In the genomic region with DNA sequence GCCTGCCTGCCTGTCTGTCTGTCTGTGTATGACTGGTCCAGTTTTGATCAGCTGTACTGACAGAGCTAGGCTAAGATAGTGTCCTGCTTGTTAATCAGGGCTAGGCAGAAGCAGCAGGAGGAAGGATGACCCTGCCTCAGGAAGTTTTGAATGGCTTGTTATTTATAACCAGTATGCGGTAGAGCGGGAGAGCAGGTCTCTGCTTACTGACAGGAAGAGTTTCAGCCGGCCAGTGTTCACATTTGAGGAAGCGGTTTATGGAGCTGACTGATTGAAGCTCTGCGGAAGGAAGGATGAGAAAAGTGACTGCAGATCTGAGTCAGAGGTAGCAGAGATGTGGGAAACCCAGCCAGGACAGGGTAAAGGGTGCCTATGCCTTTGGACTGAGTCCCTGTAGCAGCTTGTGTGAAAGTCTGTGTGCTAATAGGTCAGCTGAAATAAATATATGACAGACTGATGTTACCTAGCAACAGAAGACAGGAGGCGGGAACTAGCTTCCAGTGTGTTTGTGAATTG, we compare ENCODE assay signal across 9 mouse cellular contexts. TPM values are rescaled to one million over a fixed set of nuclear protein-coding genes. Genes with fewer than 3 reads are reported as not detected.
DNase-seq lines count a peak whose midpoint lies in the region; ATAC-seq and TF ChIP-seq lines count a peak whose summit lies in the region.
"Had no signal": no experiment of that assay in that cellular context is flagged by ENCODE, and none has a peak within 500 bp of the region (broad histone marks: within the 10 kb centered on the region; RNA-seq: fewer than 3 reads in every experiment).

No protein-coding gene starts in this region.

- H3K79me2 ChIP-seq in liver, adult 2 months (ENCODE audit: control insufficient read depth, insufficient read depth, low read length): no peaks in the 10 kb centered on the region

- no peak for TF ChIP-seq CTCF in liver, adult 2 months (IDR thresholded peaks at IDR 0.05; ENCODE audit: low read depth, low read length)
- TF ChIP-seq CTCF in midbrain, postnatal 0 days (IDR thresholded peaks at IDR 0.05): no peak

- H3K4me2 ChIP-seq in intestine, embryonic 16.5 days (ENCODE audit: low read depth, low read length): no peak overlapping the region
- peak overlapping the region; percentile 7; the same call in 1 of the 2 replicates for H3K4me2 ChIP-seq in midbrain, postnatal 0 days (ENCODE audit: low read depth, low read length, poor library complexity, severe bottlenecking)

- peaks cover 10% of the 10 kb centered on the region for H3K4me1 ChIP-seq in intestine, embryonic 16.5 days (ENCODE audit: control insufficient read depth, insufficient read depth, low read length)
- no peaks in the 10 kb centered on the region; the same call in 1 of the 2 replicates for H3K4me1 ChIP-seq in liver, adult 2 months (ENCODE audit: control insufficient read depth, insufficient read depth, low read length)
- H3K4me1 ChIP-seq in midbrain, postnatal 0 days (ENCODE audit: insufficient read depth, low read length): no peaks in the 10 kb centered on the region

- peak overlapping the region; percentile 20; the same call in 1 of the 2 replicates for H3K27ac ChIP-seq in intestine, embryonic 16.5 days (ENCODE audit: low read length)
- H3K27ac ChIP-seq in liver, adult 2 months (replicated peaks; ENCODE audit: insufficient read depth, low read depth, low read length): peak overlapping the region; percentile 51; the same call in 1 of the 2 replicates
- H3K27ac ChIP-seq in midbrain, postnatal 0 days (ENCODE audit: low read depth, low read length): no peak overlapping the region; the same call in 1 of the 2 replicates

- H3K36me3 ChIP-seq in intestine, embryonic 16.5 days (ENCODE audit: control insufficient read depth, insufficient read depth, low read length): no peaks in the 10 kb centered on the region
- no peaks in the 10 kb centered on the region for H3K36me3 ChIP-seq in liver, adult 2 months (ENCODE audit: control insufficient read depth, insufficient read depth, low read length)
- H3K36me3 ChIP-seq in midbrain, postnatal 0 days (ENCODE audit: insufficient read depth, low read length): no peaks in the 10 kb centered on the region

- no peak overlapping the region for H3K4me3 ChIP-seq in intestine, embryonic 16.5 days (ENCODE audit: low read length)
- no peak overlapping the region for H3K4me3 ChIP-seq in liver, adult 2 months (ENCODE audit: insufficient read depth, low read depth, low read length)
- no peak overlapping the region for H3K4me3 ChIP-seq in midbrain, postnatal 0 days (ENCODE audit: low read depth, low read length)
- H3K4me3 ChIP-seq: myocyte had no signal

- DNase-seq in adrenal gland, adult (ENCODE audit: inconsistent age in 2 of 2, low spot score in 1 of 2): peak; percentile 15 to 62
- DNase-seq in adrenal gland, postnatal 25 days: no peak
- peak; percentile 7 for DNase-seq in liver, adult 2 months (ENCODE audit: extremely low read depth, low read depth, low spot score)
- peak; percentile 53 for DNase-seq in midbrain, postnatal 0 days (ENCODE audit: low spot score)

- no peaks in the 10 kb centered on the region for H3K9me3 ChIP-seq in intestine, embryonic 16.5 days (ENCODE audit: control insufficient read depth, low read length)
- no peaks in the 10 kb centered on the region for H3K9me3 ChIP-seq in midbrain, postnatal 0 days (ENCODE audit: low read length)

- no peak for TF ChIP-seq POLR2A in liver, adult 2 months (IDR thresholded peaks at IDR 0.05; ENCODE audit: extremely low read depth, insufficient read depth, low read length)

- 0 out of 2 replicates have a peak overlapping the region, but pooled peaks have one; percentile 7 for H3K9ac ChIP-seq in intestine, embryonic 16.5 days (ENCODE audit: low read depth, low read length)
- no peak overlapping the region for H3K9ac ChIP-seq in liver, adult 2 months (ENCODE audit: low read depth, low read length)
- H3K9ac ChIP-seq in midbrain, postnatal 0 days (replicated peaks; ENCODE audit: low read length, poor library complexity, severe bottlenecking): no peak overlapping the region

- H3K27me3 ChIP-seq in intestine, embryonic 16.5 days (replicated peaks; ENCODE audit: control insufficient read depth, insufficient read depth, low read length): no peaks in the 10 kb centered on the region
- no peaks in the 10 kb centered on the region for H3K27me3 ChIP-seq in liver, adult 2 months (ENCODE audit: control insufficient read depth, insufficient read depth, low read length)
- no peaks in the 10 kb centered on the region for H3K27me3 ChIP-seq in midbrain, postnatal 0 days (ENCODE audit: insufficient read depth, low read length)

- peak; percentile 32 for ATAC-seq in activated CD4-positive, CD25-positive, alpha-beta regulatory T cell, adult 4 months
- ATAC-seq in granulocyte monocyte progenitor cell, adult 5-6 weeks (replicated peaks; ENCODE audit: poor library complexity, severe bottlenecking): peak; percentile 97
- ATAC-seq in intestine, embryonic 16.5 days: peak; percentile 89
- peak; percentile 71; the same call in 1 of the 2 replicates for ATAC-seq in midbrain, postnatal 0 days (ENCODE audit: low FRiP score)
- no peak for ATAC-seq in inflammation-experienced regulatory T-cells, adult 6 months

- WGBS in intestine, embryonic 16.5 days: 21% methylated on average over 6 of the region's 6 CpGs
- 70% methylated on average over 6 of the region's 6 CpGs for WGBS in liver, adult 2 months
- WGBS in midbrain, postnatal 0 days: 56% methylated on average over 6 of the region's 6 CpGs

RNA-seq across cellular contexts. Expression of a gene that starts 27.9 kb away (rescaled TPM):
- 1.4 and 1.5 TPM in 2 replicates for total RNA-seq in adrenal gland, postnatal 25 days (2021)
- 1 to 10 TPM; 1.4 TPM for polyA plus RNA-seq in activated CD4-positive, CD25-positive, alpha-beta regulatory T cell, adult 4 months (2017; shearing (Covaris generic))
- total RNA-seq in granulocyte monocyte progenitor cell, adult 5-6 weeks (2014; fragmentation: Nextera tagmentation): 0.94 and 4.1 TPM in 2 replicates
- 0.82 and 1.5 TPM in 2 replicates for total RNA-seq in granulocyte monocyte progenitor cell, adult 5-6 weeks (2017)
- 2.1 and 2.2 TPM in 2 replicates for polyA plus RNA-seq in intestine, embryonic 16.5 days (2015; fragmentation: Nextera tagmentation; extraction: Ambion mirVana)
- total RNA-seq in liver, adult 2 months (2014; rRNA removed): 0.47 and 0.55 TPM in 2 replicates
- polyA plus RNA-seq in liver, adult 2 months (2012; rRNA removed): 0.07 and 0.09 TPM in 2 replicates
- 0.85 and 1.7 TPM in 2 replicates for total RNA-seq in midbrain, postnatal 0 days (2014; rRNA removed)
- 0.63 and 0.88 TPM in 2 replicates for polyA plus RNA-seq in midbrain, postnatal 0 days (2015; fragmentation: Nextera tagmentation; extraction: Ambion mirVana)
- 1 to 10 TPM in 2 of 3 experiments, under 1 TPM in 1; 0.24 to 1.4 (median 1.1) TPM for polyA plus RNA-seq in inflammation-experienced regulatory T-cells, adult 6 months (2017; shearing (Covaris generic))

RNA-seq across cellular contexts. Expression of a gene that starts 41.2 kb away (rescaled TPM):
- 37.7 and 60.3 TPM in 2 replicates for total RNA-seq in adrenal gland, postnatal 25 days (2021)
- 100 to 1,000 TPM; 124 to 136 TPM for polyA plus RNA-seq in activated CD4-positive, CD25-positive, alpha-beta regulatory T cell, adult 4 months (2017; shearing (Covaris generic))
- 89.9 and 107 TPM in 2 replicates for total RNA-seq in granulocyte monocyte progenitor cell, adult 5-6 weeks (2014; fragmentation: Nextera tagmentation)
- total RNA-seq in granulocyte monocyte progenitor cell, adult 5-6 weeks (2017): 136 and 172 TPM in 2 replicates
- polyA plus RNA-seq in intestine, embryonic 16.5 days (2015; fragmentation: Nextera tagmentation; extraction: Ambion mirVana): 153 and 173 TPM in 2 replicates
- total RNA-seq in liver, adult 2 months (2014; rRNA removed): 28.3 and 28.7 TPM in 2 replicates
- polyA plus RNA-seq in liver, adult 2 months (2012; rRNA removed): 13.4 and 15.9 TPM in 2 replicates
- total RNA-seq in midbrain, postnatal 0 days (2014; rRNA removed): 90.7 and 103 TPM in 2 replicates
- 220 and 234 TPM in 2 replicates for polyA plus RNA-seq in midbrain, postnatal 0 days (2015; fragmentation: Nextera tagmentation; extraction: Ambion mirVana)
- 100 to 1,000 TPM; 112 to 144 (median 131) TPM for polyA plus RNA-seq in inflammation-experienced regulatory T-cells, adult 6 months (2017; shearing (Covaris generic))

RNA-seq across cellular contexts. Expression of a gene that starts 56.5 kb away (rescaled TPM):
- not detected in 2 replicates for total RNA-seq in adrenal gland, postnatal 25 days (2021)
- polyA plus RNA-seq in activated CD4-positive, CD25-positive, alpha-beta regulatory T cell, adult 4 months (2017; shearing (Covaris generic)): 1 to 10 TPM; 2.9 to 3.3 TPM
- not detected in 2 replicates for total RNA-seq in granulocyte monocyte progenitor cell, adult 5-6 weeks (2014; fragmentation: Nextera tagmentation)
- total RNA-seq in granulocyte monocyte progenitor cell, adult 5-6 weeks (2017): not detected in 2 replicates
- polyA plus RNA-seq in intestine, embryonic 16.5 days (2015; fragmentation: Nextera tagmentation; extraction: Ambion mirVana): 0.11 TPM in 1 of 2 replicates, not detected in the other
- total RNA-seq in liver, adult 2 months (2014; rRNA removed): 0.46 TPM in 1 of 2 replicates, not detected in the other
- not detected in 2 replicates for polyA plus RNA-seq in liver, adult 2 months (2012; rRNA removed)
- not detected in 2 replicates for total RNA-seq in midbrain, postnatal 0 days (2014; rRNA removed)
- not detected in 2 replicates for polyA plus RNA-seq in midbrain, postnatal 0 days (2015; fragmentation: Nextera tagmentation; extraction: Ambion mirVana)
- polyA plus RNA-seq in inflammation-experienced regulatory T-cells, adult 6 months (2017; shearing (Covaris generic)): 1 to 10 TPM in 1 of 3 experiments, under 1 TPM in 1, not detected in 1; 0.63 to 1.0 TPM
